Mouse (Mus musculus): ENCODE measurements around the gene Fam173b.

- TF ChIP-seq CTCF (IDR thresholded peaks at IDR 0.05; ENCODE audit: control insufficient read depth, insufficient read depth, insufficient read length) (no peak), USF1 (IDR thresholded peaks at IDR 0.05; ENCODE audit: low read depth) (no peak), MAX (IDR thresholded peaks at IDR 0.05) (no peak), CEBPB (IDR thresholded peaks at IDR 0.05; ENCODE audit: low read depth) (no peak), MYOG (IDR thresholded peaks at IDR 0.05; ENCODE audit: control insufficient read depth, extremely low read depth, insufficient read length) (no peak)
These were observed 27.9 kb downstream of the Fam173b start for GRCm38 (mm10) chr15:31629556-31629955.

All from C2C12 (cell line).